In the genomic region with DNA sequence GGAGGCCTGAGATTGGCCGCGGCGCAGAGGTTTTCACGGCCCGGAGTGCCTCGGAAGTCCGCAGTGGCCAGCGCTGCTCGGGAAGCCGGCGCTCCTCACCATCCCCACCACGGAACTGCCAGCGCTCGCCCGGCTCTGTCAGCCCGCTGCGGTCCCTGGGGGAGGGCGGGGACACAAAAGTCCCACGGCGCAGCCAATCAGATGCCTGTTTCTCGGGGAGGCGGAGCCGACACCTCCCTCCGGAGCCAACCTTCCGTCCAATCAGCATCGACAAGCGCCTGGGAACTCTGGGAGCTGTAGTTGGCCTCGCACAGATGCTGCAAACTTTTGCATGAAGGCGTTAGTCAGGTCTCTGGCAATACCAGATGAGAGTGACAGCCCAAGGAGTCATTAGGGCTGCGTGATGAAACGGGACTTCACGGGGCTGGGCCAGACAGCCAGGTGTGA, we compare ENCODE assay signal across 8 mouse cellular contexts. TPM values are rescaled to one million over a fixed set of nuclear protein-coding genes. Genes with fewer than 3 reads are reported as not detected.
DNase-seq lines count a peak whose midpoint lies in the region; ATAC-seq and TF ChIP-seq lines count a peak whose summit lies in the region.

A gene (minus strand): TSS at position 150 of the 447 bp plus-strand sequence.

- peak within 1 kb of the TSS; percentile 92 for H3K4me3 ChIP-seq in ES-Bruce4 (ENCODE audit: low read depth, low read length)
- peak within 1 kb of the TSS; percentile 79 for H3K4me3 ChIP-seq in forebrain, embryonic 13.5 days
- peak within 1 kb of the TSS; percentile 82 for H3K4me3 ChIP-seq in liver, postnatal 0 days (ENCODE audit: low read depth, low read length)
- H3K4me3 ChIP-seq in neural tube, embryonic 14.5 days (ENCODE audit: low read depth, low read length) = peak within 1 kb of the TSS; percentile 83

- peak within 1 kb of the TSS; percentile 97 for H3K9ac ChIP-seq in ES-Bruce4 (ENCODE audit: low read depth, poor library complexity, severe bottlenecking)
- peak within 1 kb of the TSS; percentile 76 for H3K9ac ChIP-seq in forebrain, embryonic 13.5 days
- H3K9ac ChIP-seq in liver, postnatal 0 days (replicated peaks) = peak within 1 kb of the TSS; percentile 96
- H3K9ac ChIP-seq in neural tube, embryonic 14.5 days (replicated peaks; ENCODE audit: low read depth, low read length) = peak within 1 kb of the TSS; percentile 74

- H3K27me3 ChIP-seq in ES-Bruce4 (ENCODE audit: control insufficient read depth, insufficient read depth, low read length, poor library complexity, severe bottlenecking) = no peaks in the 10 kb centered on the region
- H3K27me3 ChIP-seq in forebrain, embryonic 13.5 days = peaks cover 4% of the 10 kb centered on the region; the same call in 1 of the 2 replicates
- no peaks in the 10 kb centered on the region for H3K27me3 ChIP-seq in liver, postnatal 0 days (ENCODE audit: insufficient read depth, low read length)
- no peaks in the 10 kb centered on the region; the same call in 1 of the 2 replicates for H3K27me3 ChIP-seq in neural tube, embryonic 14.5 days (ENCODE audit: control insufficient read depth, insufficient read depth, low read length)

- peak within 1 kb of the TSS; percentile 92 for H3K4me2 ChIP-seq in forebrain, embryonic 13.5 days
- H3K4me2 ChIP-seq in liver, postnatal 0 days (ENCODE audit: low read depth, low read length) = peak within 1 kb of the TSS; percentile 96
- peak within 1 kb of the TSS; percentile 85 for H3K4me2 ChIP-seq in neural tube, embryonic 14.5 days (ENCODE audit: low read depth, low read length)

- H3K36me3 ChIP-seq in ES-Bruce4 (ENCODE audit: control insufficient read depth, insufficient read depth, low read length, poor library complexity, severe bottlenecking) = peaks cover 4% of the 10 kb centered on the region; the same call in 1 of the 2 replicates
- H3K36me3 ChIP-seq in forebrain, embryonic 13.5 days (ENCODE audit: poor library complexity, severe bottlenecking) = no peaks in the 10 kb centered on the region
- no peaks in the 10 kb centered on the region for H3K36me3 ChIP-seq in liver, postnatal 0 days (replicated peaks; ENCODE audit: insufficient read depth, low read length)
- H3K36me3 ChIP-seq in neural tube, embryonic 14.5 days (ENCODE audit: control insufficient read depth, insufficient read depth, low read length) = no peaks in the 10 kb centered on the region

- TF ChIP-seq CTCF in ES-Bruce4 (IDR thresholded peaks at IDR 0.05; ENCODE audit: low read depth, low read length) = no peak
- no peak for TF ChIP-seq CTCF in liver, postnatal 0 days (IDR thresholded peaks at IDR 0.05; ENCODE audit: low read depth)

- TF ChIP-seq EP300 in ES-Bruce4 (IDR thresholded peaks at IDR 0.05; ENCODE audit: insufficient read depth, low read depth, low read length) = no peak
- TF ChIP-seq EP300 in liver, postnatal 0 days (IDR thresholded peaks at IDR 0.05; ENCODE audit: low read depth) = no peak; the same call in 1 of the 2 replicates

- DNase-seq in heart, postnatal 10 days = peak; percentile 98 to 99
- DNase-seq in large intestine, adult 2 months (ENCODE audit: low read depth, low spot score) = peak; percentile 99
- peak; percentile 98 for DNase-seq in liver, postnatal 0 days
- peak; percentile 97 for DNase-seq in testis, postnatal 10 days (ENCODE audit: low spot score)

- H3K4me1 ChIP-seq in ES-Bruce4 (ENCODE audit: control insufficient read depth, insufficient read depth, low read length) = no peaks in the 10 kb centered on the region
- peaks cover 17% of the 10 kb centered on the region for H3K4me1 ChIP-seq in forebrain, embryonic 13.5 days
- peaks cover 48% of the 10 kb centered on the region for H3K4me1 ChIP-seq in liver, postnatal 0 days (ENCODE audit: insufficient read depth)
- peaks cover 9% of the 10 kb centered on the region; the same call in 1 of the 2 replicates for H3K4me1 ChIP-seq in neural tube, embryonic 14.5 days (ENCODE audit: control insufficient read depth, insufficient read depth, low read length)

- intact Hi-C loops in heart, postnatal 10 days (cut with DNase I) = loop anchor here (5.0 to 10.0 kb wide), 5 partner anchors 98 to 306 kb away; a partner anchor contains a TSS

- H3K27ac ChIP-seq in ES-Bruce4 (ENCODE audit: insufficient read depth, low read length) = peak within 1 kb of the TSS; percentile 62
- H3K27ac ChIP-seq in forebrain, embryonic 13.5 days = peak within 1 kb of the TSS; percentile 46
- peak within 1 kb of the TSS; percentile 92 for H3K27ac ChIP-seq in liver, postnatal 0 days (ENCODE audit: low read depth)
- H3K27ac ChIP-seq in neural tube, embryonic 14.5 days (ENCODE audit: low read depth, low read length) = peak within 1 kb of the TSS; percentile 64; the same call in 1 of the 2 replicates

- H3K9me3 ChIP-seq in ES-Bruce4 (replicated peaks; ENCODE audit: control insufficient read depth, insufficient read depth, low read length, poor library complexity, severe bottlenecking) = no peaks in the 10 kb centered on the region
- H3K9me3 ChIP-seq in forebrain, embryonic 13.5 days (replicated peaks) = no peaks in the 10 kb centered on the region
- H3K9me3 ChIP-seq in liver, postnatal 0 days (ENCODE audit: low read length) = no peaks in the 10 kb centered on the region
- H3K9me3 ChIP-seq in neural tube, embryonic 14.5 days (ENCODE audit: control insufficient read depth, low read length) = no peaks in the 10 kb centered on the region

- peak; percentile 81 for TF ChIP-seq POLR2A in ES-Bruce4 (IDR thresholded peaks at IDR 0.05; ENCODE audit: insufficient read depth, low read length)

- 2% methylated on average over 32 of the region's 32 CpGs for WGBS in forebrain, embryonic 13.5 days
- WGBS in large intestine, adult 2 months = under 1% methylated on average over 32 of the region's 32 CpGs
- WGBS in liver, postnatal 0 days (ENCODE audit: insufficient replicate concordance) = under 1% methylated on average over 30 of the region's 32 CpGs
- 0% methylated on average over 32 of the region's 32 CpGs for WGBS in neural tube, embryonic 14.5 days

- peak; percentile 96 for ATAC-seq in cerebellum, adult (ENCODE audit: insufficient number of reproducible peaks, low FRiP score, low TSS enrichment)
- ATAC-seq in forebrain, embryonic 13.5 days = peak; percentile 97
- ATAC-seq in liver, postnatal 0 days = peak; percentile 90
- ATAC-seq in neural tube, embryonic 14.5 days (ENCODE audit: low read depth) = peak; percentile 94

RNA-seq across cellular contexts. Expression of the gene that starts here (rescaled TPM):
- 41.6 TPM in 2 replicates for polyA plus RNA-seq in ES-Bruce4 (2011; ENCODE audit: insufficient read depth, insufficient read length, low read depth, missing spikeins)
- 6.3 and 7.0 TPM in 2 replicates for polyA plus RNA-seq in forebrain, embryonic 13.5 days (2015; fragmentation: Nextera tagmentation; extraction: Ambion mirVana)
- total RNA-seq in heart, postnatal 10 days (2021) = 1 to 10 TPM; 4.5 to 5.5 TPM
- 6.5 and 6.8 TPM in 2 replicates for polyA plus RNA-seq in large intestine, adult 2 months (2012; rRNA removed)
- 7.3 and 8.7 TPM in 2 replicates for polyA plus RNA-seq in liver, postnatal 0 days (2015; fragmentation: Nextera tagmentation; extraction: Ambion mirVana)
- polyA plus RNA-seq in neural tube, embryonic 14.5 days (2014; fragmentation: Nextera tagmentation; extraction: Ambion mirVana) = 5.9 and 7.3 TPM in 2 replicates

Comparison
In these comparisons a context has a peak if more than half of its experiments do, and no peak if none do; other contexts are left out.
1. Peak in every context shown above with its lines: DNase-seq, ATAC-seq, H3K4me3 ChIP-seq and H3K27ac ChIP-seq.